Comparison of ENCODE assay signal across 8 mouse cellular contexts in genomic region chr2:131178828-131179245, GRCm38 (mm10). TPM values are rescaled to one million over a fixed set of nuclear protein-coding genes. Genes with fewer than 3 reads are reported as not detected.
DNase-seq lines count a peak whose midpoint lies in the region; ATAC-seq and TF ChIP-seq lines count a peak whose summit lies in the region.

No protein-coding gene starts in this region.

- peak overlapping the region; percentile 77 for H3K4me3 ChIP-seq in lung, embryonic 15.5 days
- H3K4me3 ChIP-seq in bone marrow macrophage, adult 2 months (ENCODE audit: insufficient read depth, low read length), result peak overlapping the region; percentile 93
- peak overlapping the region; percentile 84 for H3K4me3 ChIP-seq in forebrain, postnatal 0 days (ENCODE audit: low read depth, low read length)
- peak overlapping the region; percentile 91 for H3K4me3 ChIP-seq in midbrain, embryonic 16.5 days (ENCODE audit: low read depth, low read length)

- 27% methylated on average over 26 of the region's 26 CpGs for WGBS in lung, embryonic 15.5 days
- WGBS in forebrain, postnatal 0 days, result 15% methylated on average over 26 of the region's 26 CpGs
- WGBS in midbrain, embryonic 16.5 days, result 22% methylated on average over 26 of the region's 26 CpGs

- peak overlapping the region; percentile 88 for H3K9ac ChIP-seq in lung, embryonic 15.5 days
- peak overlapping the region; percentile 93 for H3K9ac ChIP-seq in forebrain, postnatal 0 days
- H3K9ac ChIP-seq in midbrain, embryonic 16.5 days (ENCODE audit: low read depth, low read length), result peak overlapping the region; percentile 95

- no peaks in the 10 kb centered on the region for H3K9me3 ChIP-seq in lung, embryonic 15.5 days
- no peaks in the 10 kb centered on the region for H3K9me3 ChIP-seq in forebrain, postnatal 0 days (ENCODE audit: low read length)
- no peaks in the 10 kb centered on the region for H3K9me3 ChIP-seq in midbrain, embryonic 16.5 days (replicated peaks; ENCODE audit: control insufficient read depth, low read length, poor library complexity, severe bottlenecking)

- peak overlapping the region; percentile 93 for H3K27ac ChIP-seq in lung, embryonic 15.5 days
- peak overlapping the region; percentile 76 for H3K27ac ChIP-seq in bone marrow macrophage, adult 2 months (ENCODE audit: insufficient read depth, low read depth, low read length)
- peak overlapping the region; percentile 99 for H3K27ac ChIP-seq in forebrain, postnatal 0 days (ENCODE audit: low read depth, low read length)
- H3K27ac ChIP-seq in midbrain, embryonic 16.5 days (ENCODE audit: low read length), result peak overlapping the region; percentile 97

- peaks cover 46% of the 10 kb centered on the region for H3K4me1 ChIP-seq in lung, embryonic 15.5 days
- peaks cover 21% of the 10 kb centered on the region for H3K4me1 ChIP-seq in bone marrow macrophage, adult 2 months (ENCODE audit: control insufficient read depth, insufficient read depth, low read length)
- peaks cover 33% of the 10 kb centered on the region for H3K4me1 ChIP-seq in forebrain, postnatal 0 days (ENCODE audit: insufficient read depth)
- H3K4me1 ChIP-seq in midbrain, embryonic 16.5 days (ENCODE audit: control insufficient read depth, insufficient read depth, low read length), result peaks cover 49% of the 10 kb centered on the region

- DNase-seq in lung, postnatal 36 days, result no peak
- no peak for DNase-seq in forebrain, postnatal 0 days
- peak; percentile 46 for DNase-seq in kidney, postnatal 14 days
- DNase-seq in layer of hippocampus, postnatal 36 days, result no peak
- DNase-seq in left cerebral cortex, adult 11 months (ENCODE audit: low spot score), result no peak

- TF ChIP-seq POLR2A in bone marrow macrophage, adult 2 months (IDR thresholded peaks at IDR 0.05; ENCODE audit: borderline replicate concordance, low read depth, low read length), result no peak

- H3K4me2 ChIP-seq in lung, embryonic 15.5 days, result peak overlapping the region; percentile 91
- peak overlapping the region; percentile 98 for H3K4me2 ChIP-seq in forebrain, postnatal 0 days (ENCODE audit: low read depth)
- H3K4me2 ChIP-seq in midbrain, embryonic 16.5 days (ENCODE audit: low read length), result peak overlapping the region; percentile 100

- H3K36me3 ChIP-seq in lung, embryonic 15.5 days, result 0 out of 2 replicates have a peak, but pooled peaks cover 4% of the 10 kb centered on the region
- H3K36me3 ChIP-seq in forebrain, postnatal 0 days (ENCODE audit: insufficient read depth), result no peaks in the 10 kb centered on the region; the same call in 1 of the 2 replicates
- H3K36me3 ChIP-seq in midbrain, embryonic 16.5 days (ENCODE audit: control insufficient read depth, insufficient read depth, low read length), result no peaks in the 10 kb centered on the region

- ATAC-seq in lung, embryonic 15.5 days (ENCODE audit: borderline replicate concordance, extremely low read depth, low FRiP score, low TSS enrichment), result no peak
- ATAC-seq in forebrain, postnatal 0 days, result no peak
- ATAC-seq in midbrain, embryonic 16.5 days, result peak; percentile 3; the same call in 1 of the 2 replicates

- no peak for TF ChIP-seq CTCF in bone marrow macrophage, adult 2 months (IDR thresholded peaks at IDR 0.05; ENCODE audit: low read depth, low read length)
- TF ChIP-seq CTCF in forebrain, postnatal 0 days (IDR thresholded peaks at IDR 0.05; ENCODE audit: low read depth), result no peak

- no peaks in the 10 kb centered on the region for H3K27me3 ChIP-seq in lung, embryonic 15.5 days
- H3K27me3 ChIP-seq in forebrain, postnatal 0 days (ENCODE audit: insufficient read depth, low read length), result no peaks in the 10 kb centered on the region
- H3K27me3 ChIP-seq in midbrain, embryonic 16.5 days (ENCODE audit: control insufficient read depth, insufficient read depth, low read depth, low read length), result no peaks in the 10 kb centered on the region

RNA-seq across cellular contexts. Expression of gene Cenpb, which starts 1.0 kb away (rescaled TPM):
- 12.6 and 14.1 TPM in 2 replicates for polyA plus RNA-seq in lung, embryonic 15.5 days (2015; fragmentation: Nextera tagmentation; extraction: Ambion mirVana)
- polyA plus RNA-seq in bone marrow macrophage, adult 2 months (2012; ENCODE audit: insufficient read depth, insufficient read length, missing spikeins), result 88.2 and 88.3 TPM in 2 replicates
- total RNA-seq in forebrain, postnatal 0 days (2014; rRNA removed), result 113 and 120 TPM in 2 replicates
- polyA plus RNA-seq in forebrain, postnatal 0 days (2015; fragmentation: Nextera tagmentation; extraction: Ambion mirVana), result 13.0 and 17.9 TPM in 2 replicates
- 11.1 and 11.7 TPM in 2 replicates for polyA plus RNA-seq in midbrain, embryonic 16.5 days (2015; fragmentation: Nextera tagmentation; extraction: Ambion mirVana)
- 10 to 100 TPM; 73.9 to 76.5 TPM for total RNA-seq in layer of hippocampus, postnatal 36 days (2021)

RNA-seq across cellular contexts. Expression of gene Cdc25b, which starts 7.9 kb away (rescaled TPM):
- 56.1 and 58.4 TPM in 2 replicates for polyA plus RNA-seq in lung, embryonic 15.5 days (2015; fragmentation: Nextera tagmentation; extraction: Ambion mirVana)
- 47.1 and 56.5 TPM in 2 replicates for polyA plus RNA-seq in bone marrow macrophage, adult 2 months (2012; ENCODE audit: insufficient read depth, insufficient read length, missing spikeins)
- 10.6 and 11.7 TPM in 2 replicates for total RNA-seq in forebrain, postnatal 0 days (2014; rRNA removed)
- polyA plus RNA-seq in forebrain, postnatal 0 days (2015; fragmentation: Nextera tagmentation; extraction: Ambion mirVana), result 12.4 and 15.2 TPM in 2 replicates
- polyA plus RNA-seq in midbrain, embryonic 16.5 days (2015; fragmentation: Nextera tagmentation; extraction: Ambion mirVana), result 16.2 and 18.5 TPM in 2 replicates
- 10 to 100 TPM; 16.0 to 20.1 TPM for total RNA-seq in layer of hippocampus, postnatal 36 days (2021)

RNA-seq across cellular contexts. Expression of gene Spef1, which starts 8.2 kb away (rescaled TPM):
- 5.0 and 5.8 TPM in 2 replicates for polyA plus RNA-seq in lung, embryonic 15.5 days (2015; fragmentation: Nextera tagmentation; extraction: Ambion mirVana)
- 7.1 and 8.9 TPM in 2 replicates for polyA plus RNA-seq in bone marrow macrophage, adult 2 months (2012; ENCODE audit: insufficient read depth, insufficient read length, missing spikeins)
- 19.6 and 26.2 TPM in 2 replicates for total RNA-seq in forebrain, postnatal 0 days (2014; rRNA removed)
- 7.7 and 9.7 TPM in 2 replicates for polyA plus RNA-seq in forebrain, postnatal 0 days (2015; fragmentation: Nextera tagmentation; extraction: Ambion mirVana)
- 9.5 and 11.2 TPM in 2 replicates for polyA plus RNA-seq in midbrain, embryonic 16.5 days (2015; fragmentation: Nextera tagmentation; extraction: Ambion mirVana)
- 10 to 100 TPM; 10.9 to 14.4 TPM for total RNA-seq in layer of hippocampus, postnatal 36 days (2021)

RNA-seq across cellular contexts. Expression of gene 1700037H04Rik, which starts 19.0 kb away (rescaled TPM):
- polyA plus RNA-seq in lung, embryonic 15.5 days (2015; fragmentation: Nextera tagmentation; extraction: Ambion mirVana), result 60.4 and 61.5 TPM in 2 replicates
- polyA plus RNA-seq in bone marrow macrophage, adult 2 months (2012; ENCODE audit: insufficient read depth, insufficient read length, missing spikeins), result 53.6 and 55.6 TPM in 2 replicates
- total RNA-seq in forebrain, postnatal 0 days (2014; rRNA removed), result 47.2 and 95.0 TPM in 2 replicates
- polyA plus RNA-seq in forebrain, postnatal 0 days (2015; fragmentation: Nextera tagmentation; extraction: Ambion mirVana), result 94.0 and 96.2 TPM in 2 replicates
- polyA plus RNA-seq in midbrain, embryonic 16.5 days (2015; fragmentation: Nextera tagmentation; extraction: Ambion mirVana), result 74.0 and 74.1 TPM in 2 replicates
- total RNA-seq in layer of hippocampus, postnatal 36 days (2021), result 10 to 100 TPM; 51.3 to 51.8 TPM

RNA-seq across cellular contexts. Expression of gene Ap5s1, which starts 28.0 kb away (rescaled TPM):
- polyA plus RNA-seq in lung, embryonic 15.5 days (2015; fragmentation: Nextera tagmentation; extraction: Ambion mirVana), result 22.6 and 27.0 TPM in 2 replicates
- 28.1 and 29.1 TPM in 2 replicates for polyA plus RNA-seq in bone marrow macrophage, adult 2 months (2012; ENCODE audit: insufficient read depth, insufficient read length, missing spikeins)
- total RNA-seq in forebrain, postnatal 0 days (2014; rRNA removed), result 37.4 and 40.7 TPM in 2 replicates
- 36.1 and 36.8 TPM in 2 replicates for polyA plus RNA-seq in forebrain, postnatal 0 days (2015; fragmentation: Nextera tagmentation; extraction: Ambion mirVana)
- polyA plus RNA-seq in midbrain, embryonic 16.5 days (2015; fragmentation: Nextera tagmentation; extraction: Ambion mirVana), result 33.0 and 34.7 TPM in 2 replicates
- 10 to 100 TPM; 22.2 to 25.7 TPM for total RNA-seq in layer of hippocampus, postnatal 36 days (2021)
